Mouse (Mus musculus): ENCODE results near the gene Mthfd1l. TPM values are rescaled to one million over a fixed set of nuclear protein-coding genes. Genes with fewer than 3 reads are reported as not detected.

Mthfd1l gene
- polyA plus RNA-seq, 1 experiment from 2014 or later = 50.9 TPM

GRCm38 (mm10) chr10:3942289-3942688 is 30.6 kb upstream of the Mthfd1l start:
- H3K9me3 ChIP-seq (ENCODE audit: control insufficient read depth, low read length) = no peaks in the 10 kb centered on the region
- H3K27me3 ChIP-seq (replicated peaks; ENCODE audit: control insufficient read depth, insufficient read depth, low read length) = no peaks in the 10 kb centered on the region
- H3K27ac ChIP-seq (ENCODE audit: low read depth, low read length) = no peak overlapping the region
- H3K9ac ChIP-seq (ENCODE audit: low read depth, low read length) = no peak overlapping the region
- no peak overlapping the region for H3K4me2 ChIP-seq
- 52% methylated on average over 6 of the region's 6 CpGs for WGBS
- DNase-seq (ENCODE audit: low spot score) (no peak), ATAC-seq (replicated peaks; ENCODE audit: low FRiP score) (no peak)
- no peak overlapping the region for H3K4me3 ChIP-seq (ENCODE audit: low read depth, low read length)
- H3K4me1 ChIP-seq (replicated peaks; ENCODE audit: control insufficient read depth, insufficient read depth, low read length) = no peaks in the 10 kb centered on the region
- no peaks in the 10 kb centered on the region for H3K36me3 ChIP-seq (ENCODE audit: control insufficient read depth, insufficient read depth, low read length)

GRCm38 (mm10) chr10:3943492-3944395 is 29.2 kb upstream of the Mthfd1l start:
- Histone ChIP-seq H3K4me1 (replicated peaks; ENCODE audit: control insufficient read depth, insufficient read depth, low read length) (no peaks in the 10 kb centered on the region), H3K27me3 (replicated peaks; ENCODE audit: control insufficient read depth, insufficient read depth, low read length) (no peaks in the 10 kb centered on the region), H3K9me3 (ENCODE audit: control insufficient read depth, low read length) (no peaks in the 10 kb centered on the region), H3K36me3 (ENCODE audit: control insufficient read depth, insufficient read depth, low read length) (no peaks in the 10 kb centered on the region), H3K4me3 (ENCODE audit: low read depth, low read length) (no peak overlapping the region), H3K4me2 (no peak overlapping the region), H3K27ac (ENCODE audit: low read depth, low read length) (no peak overlapping the region), H3K9ac (ENCODE audit: low read depth, low read length) (no peak overlapping the region)
- DNase-seq (ENCODE audit: low spot score) (no peak), ATAC-seq (replicated peaks; ENCODE audit: low FRiP score) (no peak)
- 29% methylated on average over 10 of the region's 10 CpGs for WGBS

GRCm38 (mm10) chr10:3946871-3947270 is 26.0 kb upstream of the Mthfd1l start:
- H3K36me3 ChIP-seq (ENCODE audit: control insufficient read depth, insufficient read depth, low read length) = no peaks in the 10 kb centered on the region
- H3K27ac ChIP-seq (ENCODE audit: low read depth, low read length) = no peak overlapping the region
- 85% methylated on average over 17 of the region's 17 CpGs for WGBS
- DNase-seq (ENCODE audit: low spot score) (no peak), ATAC-seq (replicated peaks; ENCODE audit: low FRiP score) (no peak)
- H3K9ac ChIP-seq (ENCODE audit: low read depth, low read length) = no peak overlapping the region
- no peaks in the 10 kb centered on the region for H3K4me1 ChIP-seq (replicated peaks; ENCODE audit: control insufficient read depth, insufficient read depth, low read length)
- no peaks in the 10 kb centered on the region for H3K9me3 ChIP-seq (ENCODE audit: control insufficient read depth, low read length)
- H3K4me3 ChIP-seq (ENCODE audit: low read depth, low read length) = no peak overlapping the region
- no peak overlapping the region for H3K4me2 ChIP-seq
- no peaks in the 10 kb centered on the region for H3K27me3 ChIP-seq (replicated peaks; ENCODE audit: control insufficient read depth, insufficient read depth, low read length)

- no peak overlapping the region for H3K27ac ChIP-seq (ENCODE audit: low read depth, low read length)
- H3K4me1 ChIP-seq (replicated peaks; ENCODE audit: control insufficient read depth, insufficient read depth, low read length) = no peaks in the 10 kb centered on the region
- ATAC-seq (replicated peaks; ENCODE audit: low FRiP score) (no peak), DNase-seq (ENCODE audit: low spot score) (no peak)
- WGBS = 82% methylated on average over 7 of the region's 7 CpGs
- H3K4me2 ChIP-seq = no peak overlapping the region
- no peaks in the 10 kb centered on the region for H3K36me3 ChIP-seq (ENCODE audit: control insufficient read depth, insufficient read depth, low read length)
- H3K9ac ChIP-seq (ENCODE audit: low read depth, low read length) = no peak overlapping the region
- no peaks in the 10 kb centered on the region for H3K9me3 ChIP-seq (ENCODE audit: control insufficient read depth, low read length)
- H3K4me3 ChIP-seq (ENCODE audit: low read depth, low read length) = no peak overlapping the region
- H3K27me3 ChIP-seq (replicated peaks; ENCODE audit: control insufficient read depth, insufficient read depth, low read length) = no peaks in the 10 kb centered on the region
Measured at GRCm38 (mm10) chr10:3947346-3947745, 25.6 kb upstream of the Mthfd1l start.

GRCm38 (mm10) chr10:3949306-3949705 is 23.6 kb upstream of the Mthfd1l start:
- Histone ChIP-seq H3K4me2 (no peak overlapping the region), H3K27me3 (replicated peaks; ENCODE audit: control insufficient read depth, insufficient read depth, low read length) (no peaks in the 10 kb centered on the region)

GRCm38 (mm10) chr10:3956471-3956870 is 16.4 kb upstream of the Mthfd1l start:
- 82% methylated on average over 22 of the region's 22 CpGs for WGBS
- DNase-seq (ENCODE audit: low spot score) (no peak), ATAC-seq (replicated peaks; ENCODE audit: low FRiP score) (no peak)
- Histone ChIP-seq H3K27me3 (replicated peaks; ENCODE audit: control insufficient read depth, insufficient read depth, low read length) (no peaks in the 10 kb centered on the region), H3K4me1 (replicated peaks; ENCODE audit: control insufficient read depth, insufficient read depth, low read length) (no peaks in the 10 kb centered on the region), H3K27ac (ENCODE audit: low read depth, low read length) (no peak overlapping the region), H3K9ac (ENCODE audit: low read depth, low read length) (no peak overlapping the region), H3K36me3 (ENCODE audit: control insufficient read depth, insufficient read depth, low read length) (no peaks in the 10 kb centered on the region), H3K4me3 (ENCODE audit: low read depth, low read length) (no peak overlapping the region), H3K4me2 (no peak overlapping the region), H3K9me3 (ENCODE audit: control insufficient read depth, low read length) (no peaks in the 10 kb centered on the region)

More at GRCm38 (mm10) chr10:3949306-3949705, 23.6 kb upstream of the Mthfd1l start:
- DNase-seq (ENCODE audit: low spot score) = no peak
- Histone ChIP-seq H3K36me3 (ENCODE audit: control insufficient read depth, insufficient read depth, low read length) (no peaks in the 10 kb centered on the region), H3K27ac (ENCODE audit: low read depth, low read length) (no peak overlapping the region), H3K9me3 (ENCODE audit: control insufficient read depth, low read length) (no peaks in the 10 kb centered on the region), H3K4me1 (replicated peaks; ENCODE audit: control insufficient read depth, insufficient read depth, low read length) (no peaks in the 10 kb centered on the region), H3K9ac (ENCODE audit: low read depth, low read length) (no peak overlapping the region), H3K4me3 (ENCODE audit: low read depth, low read length) (no peak overlapping the region)
- WGBS = 80% methylated on average over 6 of the region's 6 CpGs
- no peak for ATAC-seq (replicated peaks; ENCODE audit: low FRiP score)

GRCm38 (mm10) chr10:3958591-3958990 is 14.3 kb upstream of the Mthfd1l start:
- H3K9ac ChIP-seq (ENCODE audit: low read depth, low read length) = no peak overlapping the region
- no peaks in the 10 kb centered on the region for H3K4me1 ChIP-seq (replicated peaks; ENCODE audit: control insufficient read depth, insufficient read depth, low read length)
- H3K9me3 ChIP-seq (ENCODE audit: control insufficient read depth, low read length) = no peaks in the 10 kb centered on the region
- no peak overlapping the region for H3K4me2 ChIP-seq
- H3K27me3 ChIP-seq (replicated peaks; ENCODE audit: control insufficient read depth, insufficient read depth, low read length) = no peaks in the 10 kb centered on the region
- no peak for DNase-seq (ENCODE audit: low spot score)
- H3K36me3 ChIP-seq (ENCODE audit: control insufficient read depth, insufficient read depth, low read length) = no peaks in the 10 kb centered on the region
- 67% methylated on average over 5 of the region's 5 CpGs for WGBS
- H3K4me3 ChIP-seq (ENCODE audit: low read depth, low read length) = no peak overlapping the region
- ATAC-seq (replicated peaks; ENCODE audit: low FRiP score) = no peak
- no peak overlapping the region for H3K27ac ChIP-seq (ENCODE audit: low read depth, low read length)

- H3K4me3 ChIP-seq (ENCODE audit: low read depth, low read length) = no peak overlapping the region
- no peaks in the 10 kb centered on the region for H3K9me3 ChIP-seq (ENCODE audit: control insufficient read depth, low read length)
- no peak overlapping the region for H3K27ac ChIP-seq (ENCODE audit: low read depth, low read length)
- H3K36me3 ChIP-seq (ENCODE audit: control insufficient read depth, insufficient read depth, low read length) = no peaks in the 10 kb centered on the region
- 59% methylated on average over 3 of the region's 3 CpGs for WGBS
- no peaks in the 10 kb centered on the region for H3K27me3 ChIP-seq (replicated peaks; ENCODE audit: control insufficient read depth, insufficient read depth, low read length)
- ATAC-seq (replicated peaks; ENCODE audit: low FRiP score) (no peak), DNase-seq (ENCODE audit: low spot score) (no peak)
- H3K4me1 ChIP-seq (replicated peaks; ENCODE audit: control insufficient read depth, insufficient read depth, low read length) = peaks cover 6% of the 10 kb centered on the region; the same call in 1 of the 2 replicates
- H3K9ac ChIP-seq (ENCODE audit: low read depth, low read length) = no peak overlapping the region
- H3K4me2 ChIP-seq = no peak overlapping the region
Measured at GRCm38 (mm10) chr10:3969026-3969425, 3.9 kb upstream of the Mthfd1l start.

GRCm38 (mm10) chr10:3972237-3972636 is 681 bp upstream of the Mthfd1l start:
- 69% methylated on average over 9 of the region's 9 CpGs for WGBS
- ATAC-seq (replicated peaks; ENCODE audit: low FRiP score) (no peak), DNase-seq (ENCODE audit: low spot score) (no peak)
- peak overlapping the region; percentile 82 for H3K4me2 ChIP-seq
- H3K9ac ChIP-seq (ENCODE audit: low read depth, low read length) = no peak overlapping the region; the same call in 1 of the 2 replicates
- H3K27ac ChIP-seq (ENCODE audit: low read depth, low read length) = no peak overlapping the region
- H3K4me3 ChIP-seq (ENCODE audit: low read depth, low read length) = peak overlapping the region; percentile 88
- peaks cover 30% of the 10 kb centered on the region for H3K4me1 ChIP-seq (replicated peaks; ENCODE audit: control insufficient read depth, insufficient read depth, low read length)
- no peaks in the 10 kb centered on the region for H3K9me3 ChIP-seq (ENCODE audit: control insufficient read depth, low read length)
- H3K27me3 ChIP-seq (replicated peaks; ENCODE audit: control insufficient read depth, insufficient read depth, low read length) = no peaks in the 10 kb centered on the region
- peaks cover under 1% of the 10 kb centered on the region; the same call in 1 of the 2 replicates for H3K36me3 ChIP-seq (ENCODE audit: control insufficient read depth, insufficient read depth, low read length)

Data from liver, embryonic 11.5 days (tissue).